In genomic region chr11:74520201-74520600, GRCm38 (mm10) we compare ENCODE assay signal across 15 mouse cellular contexts.
"Had no signal": no experiment of that assay in that cellular context is flagged by ENCODE, and none has a peak within 500 bp of the region (broad histone marks: within the 10 kb centered on the region; RNA-seq: fewer than 3 reads in every experiment).

No protein-coding gene starts in this region.

- H3K27ac ChIP-seq: layer of hippocampus, adult 2 months; limb, embryonic 12.5 days; liver, embryonic 13.5 days; lung, embryonic 15.5 days; macrophage; midbrain, embryonic 15.5 days had no signal

- H3K4me3 ChIP-seq: layer of hippocampus, adult 2 months; limb, embryonic 12.5 days; liver, embryonic 13.5 days; lung, embryonic 15.5 days; megakaryocyte, embryonic 14.5 days; midbrain, embryonic 15.5 days had no signal

- H3K9me3 ChIP-seq: limb, embryonic 12.5 days; liver, embryonic 13.5 days; lung, embryonic 15.5 days; megakaryocyte, embryonic 14.5 days; midbrain, embryonic 15.5 days had no signal

- H3K9ac ChIP-seq: limb, embryonic 12.5 days; liver, embryonic 13.5 days; liver, postnatal 0 days; lung, embryonic 15.5 days; midbrain, embryonic 15.5 days had no signal

- DNase-seq: kidney, adult 2 months; kidney, postnatal 25 days; liver; liver, embryonic 13.5 days; liver, postnatal 0 days; lung, postnatal 14 days; right cerebral cortex, adult 18-20 months; thymus, postnatal 14 days had no signal

- ATAC-seq: liver, postnatal 0 days; midbrain, embryonic 15.5 days had no signal

- H3K36me3 ChIP-seq: limb, embryonic 12.5 days; liver, embryonic 13.5 days; lung, embryonic 15.5 days; midbrain, embryonic 15.5 days had no signal

- H3K4me2 ChIP-seq: limb, embryonic 12.5 days; liver, embryonic 13.5 days; lung, embryonic 15.5 days; midbrain, embryonic 11.5 days; midbrain, embryonic 15.5 days had no signal
